In genomic region chr7:27395521-27396183, GRCm38 (mm10) we compare ENCODE assay signal across 8 mouse cellular contexts. TPM values are rescaled to one million over a fixed set of nuclear protein-coding genes. Genes with fewer than 3 reads are reported as not detected.
DNase-seq lines count a peak whose midpoint lies in the region; ATAC-seq and TF ChIP-seq lines count a peak whose summit lies in the region.

No protein-coding gene starts in this region.

- H3K4me2 ChIP-seq in kidney, postnatal 0 days (ENCODE audit: low read length): peak overlapping the region; percentile 75
- peak overlapping the region; percentile 78 for H3K4me2 ChIP-seq in hindbrain, embryonic 13.5 days
- H3K4me2 ChIP-seq in midbrain, postnatal 0 days (ENCODE audit: low read depth, low read length, poor library complexity, severe bottlenecking): peak overlapping the region; percentile 81

- no peak overlapping the region for H3K9ac ChIP-seq in kidney, postnatal 0 days (ENCODE audit: low read depth, low read length)
- peak overlapping the region; percentile 66 for H3K9ac ChIP-seq in hindbrain, embryonic 13.5 days
- peak overlapping the region; percentile 68; the same call in 1 of the 2 replicates for H3K9ac ChIP-seq in midbrain, postnatal 0 days (replicated peaks; ENCODE audit: low read length, poor library complexity, severe bottlenecking)

- no peaks in the 10 kb centered on the region for H3K36me3 ChIP-seq in kidney, postnatal 0 days (ENCODE audit: insufficient read depth, low read length)
- peaks cover 12% of the 10 kb centered on the region for H3K36me3 ChIP-seq in hindbrain, embryonic 13.5 days
- peaks cover 10% of the 10 kb centered on the region; the same call in 1 of the 2 replicates for H3K36me3 ChIP-seq in midbrain, postnatal 0 days (ENCODE audit: insufficient read depth, low read length)

- H3K4me3 ChIP-seq in kidney, postnatal 0 days (replicated peaks; ENCODE audit: low read depth, low read length): peak overlapping the region; percentile 45; the same call in 1 of the 2 replicates
- peak overlapping the region; percentile 49 for H3K4me3 ChIP-seq in hindbrain, embryonic 13.5 days
- peak overlapping the region; percentile 52 for H3K4me3 ChIP-seq in midbrain, postnatal 0 days (ENCODE audit: low read depth, low read length)

- ATAC-seq in kidney, postnatal 0 days (replicated peaks; ENCODE audit: low FRiP score, low read depth): no peak; the same call in 1 of the 2 replicates
- peak; percentile 33; the same call in 1 of the 2 replicates for ATAC-seq in hindbrain, embryonic 13.5 days (ENCODE audit: low FRiP score)
- peak; percentile 6; the same call in 1 of the 2 replicates for ATAC-seq in midbrain, postnatal 0 days (ENCODE audit: low FRiP score)

- H3K27me3 ChIP-seq in kidney, postnatal 0 days (ENCODE audit: insufficient read depth, low read length): peaks cover 46% of the 10 kb centered on the region
- peaks cover 98% of the 10 kb centered on the region for H3K27me3 ChIP-seq in hindbrain, embryonic 13.5 days
- H3K27me3 ChIP-seq in midbrain, postnatal 0 days (ENCODE audit: insufficient read depth, low read length): peaks cover 29% of the 10 kb centered on the region; the same call in 1 of the 2 replicates

- WGBS in kidney, postnatal 0 days: 2% methylated on average over 22 of the region's 22 CpGs
- 2% methylated on average over 22 of the region's 22 CpGs for WGBS in hindbrain, embryonic 13.5 days
- WGBS in midbrain, postnatal 0 days: 2% methylated on average over 22 of the region's 22 CpGs

- no peaks in the 10 kb centered on the region; the same call in 1 of the 2 replicates for H3K4me1 ChIP-seq in kidney, postnatal 0 days (replicated peaks; ENCODE audit: insufficient read depth, low read length)
- peaks cover 14% of the 10 kb centered on the region for H3K4me1 ChIP-seq in hindbrain, embryonic 13.5 days (replicated peaks)
- H3K4me1 ChIP-seq in midbrain, postnatal 0 days (ENCODE audit: insufficient read depth, low read length): no peaks in the 10 kb centered on the region; the same call in 1 of the 2 replicates

- no peaks in the 10 kb centered on the region for H3K9me3 ChIP-seq in kidney, postnatal 0 days (replicated peaks; ENCODE audit: low read length)
- no peaks in the 10 kb centered on the region for H3K9me3 ChIP-seq in hindbrain, embryonic 13.5 days
- no peaks in the 10 kb centered on the region for H3K9me3 ChIP-seq in midbrain, postnatal 0 days (ENCODE audit: low read length)

- no peak for TF ChIP-seq CTCF in kidney, postnatal 0 days (IDR thresholded peaks at IDR 0.05; ENCODE audit: low read depth)
- no peak for TF ChIP-seq CTCF in midbrain, postnatal 0 days (IDR thresholded peaks at IDR 0.05)

- DNase-seq in kidney, postnatal 0 days (ENCODE audit: low spot score): no peak
- no peak for DNase-seq in kidney, postnatal 36 days
- peak; percentile 42 to 56 for DNase-seq in cerebellum, postnatal 10 days
- no peak for DNase-seq in midbrain, postnatal 0 days (ENCODE audit: low spot score)
- no peak for DNase-seq in embryo, embryonic 11 days
- no peak for DNase-seq in kidney, postnatal 10 days
- no peak for DNase-seq in spleen, adult 18-20 months

- no peak overlapping the region for H3K27ac ChIP-seq in kidney, postnatal 0 days
- H3K27ac ChIP-seq in hindbrain, embryonic 13.5 days: no peak overlapping the region
- H3K27ac ChIP-seq in midbrain, postnatal 0 days (ENCODE audit: low read depth, low read length): no peak overlapping the region

RNA-seq across cellular contexts. Expression of gene Gm20479, which starts 38.4 kb away (rescaled TPM):
- polyA plus RNA-seq in kidney, postnatal 0 days (2015; fragmentation: Nextera tagmentation; extraction: Ambion mirVana): 0.57 TPM in 1 of 2 replicates, not detected in the other
- not detected in 2 replicates for polyA plus RNA-seq in hindbrain, embryonic 13.5 days (2015; fragmentation: Nextera tagmentation; extraction: Ambion mirVana)
- total RNA-seq in midbrain, postnatal 0 days (2014; rRNA removed): not detected in 2 replicates
- polyA plus RNA-seq in midbrain, postnatal 0 days (2015; fragmentation: Nextera tagmentation; extraction: Ambion mirVana): not detected in 2 replicates

RNA-seq across cellular contexts. Expression of gene Shkbp1, which starts 39.8 kb away (rescaled TPM):
- 34.1 and 40.2 TPM in 2 replicates for polyA plus RNA-seq in kidney, postnatal 0 days (2015; fragmentation: Nextera tagmentation; extraction: Ambion mirVana)
- polyA plus RNA-seq in hindbrain, embryonic 13.5 days (2015; fragmentation: Nextera tagmentation; extraction: Ambion mirVana): 61.8 and 62.5 TPM in 2 replicates
- total RNA-seq in midbrain, postnatal 0 days (2014; rRNA removed): 36.3 and 42.7 TPM in 2 replicates
- polyA plus RNA-seq in midbrain, postnatal 0 days (2015; fragmentation: Nextera tagmentation; extraction: Ambion mirVana): 24.1 and 25.1 TPM in 2 replicates

RNA-seq across cellular contexts. Expression of gene Sptbn4, which starts 51.8 kb away (rescaled TPM):
- polyA plus RNA-seq in kidney, postnatal 0 days (2015; fragmentation: Nextera tagmentation; extraction: Ambion mirVana): 0.17 and 0.28 TPM in 2 replicates
- 2.2 and 2.6 TPM in 2 replicates for polyA plus RNA-seq in hindbrain, embryonic 13.5 days (2015; fragmentation: Nextera tagmentation; extraction: Ambion mirVana)
- 27.1 and 36.3 TPM in 2 replicates for total RNA-seq in midbrain, postnatal 0 days (2014; rRNA removed)
- 3.4 and 4.0 TPM in 2 replicates for polyA plus RNA-seq in midbrain, postnatal 0 days (2015; fragmentation: Nextera tagmentation; extraction: Ambion mirVana)

RNA-seq across cellular contexts. Expression of gene Blvrb, which starts 52.1 kb away (rescaled TPM):
- 33.4 and 40.1 TPM in 2 replicates for polyA plus RNA-seq in kidney, postnatal 0 days (2015; fragmentation: Nextera tagmentation; extraction: Ambion mirVana)
- 18.7 and 19.3 TPM in 2 replicates for polyA plus RNA-seq in hindbrain, embryonic 13.5 days (2015; fragmentation: Nextera tagmentation; extraction: Ambion mirVana)
- total RNA-seq in midbrain, postnatal 0 days (2014; rRNA removed): 13.7 and 19.5 TPM in 2 replicates
- polyA plus RNA-seq in midbrain, postnatal 0 days (2015; fragmentation: Nextera tagmentation; extraction: Ambion mirVana): 15.9 and 18.3 TPM in 2 replicates

RNA-seq across cellular contexts. Expression of gene Ltbp4, which starts 58.2 kb away (rescaled TPM):
- polyA plus RNA-seq in kidney, postnatal 0 days (2015; fragmentation: Nextera tagmentation; extraction: Ambion mirVana): 41.7 and 43.8 TPM in 2 replicates
- polyA plus RNA-seq in hindbrain, embryonic 13.5 days (2015; fragmentation: Nextera tagmentation; extraction: Ambion mirVana): 5.4 and 6.0 TPM in 2 replicates
- 25.3 and 44.3 TPM in 2 replicates for total RNA-seq in midbrain, postnatal 0 days (2014; rRNA removed)
- polyA plus RNA-seq in midbrain, postnatal 0 days (2015; fragmentation: Nextera tagmentation; extraction: Ambion mirVana): 13.6 and 16.0 TPM in 2 replicates

Comparison
In these comparisons a context has a peak if more than half of its experiments do, and no peak if none do; other contexts are left out.
1. DNase-seq: peak in cerebellum, postnatal 10 days (2 of 2); none in kidney, postnatal 0 days (single experiment), kidney, postnatal 36 days (0 of 2), midbrain, postnatal 0 days (single experiment), embryo, embryonic 11 days (single experiment), kidney, postnatal 10 days (single experiment) and spleen, adult 18-20 months (0 of 2).
2. Peak in every context shown above with its lines, with median percentiles within 50 percentile points of each other: H3K4me2 ChIP-seq and H3K4me3 ChIP-seq.